Mouse (Mus musculus) cerebellum, adult 2 months (tissue): Measurements from ENCODE around the gene Slc25a38.

Experiments used
- CTCF ChIP-seq: fragments of 200-500 bp; IDR thresholded peaks from 2 replicates; pipeline ENCODE4 v1.5.1; 2011; ENCODE audit warnings: low read depth, mild to moderate bottlenecking, control low read depth, low read length, moderate library complexity, borderline replicate concordance; ENCODE audit not compliant: insufficient read depth
- POLR2A ChIP-seq: fragments of 200-500 bp; IDR thresholded peaks from 2 replicates; pipeline ENCODE4 v1.6.1; 2011; ENCODE audit warnings: low read length, control low read depth, borderline replicate concordance; ENCODE audit not compliant: insufficient read depth

DNA sequence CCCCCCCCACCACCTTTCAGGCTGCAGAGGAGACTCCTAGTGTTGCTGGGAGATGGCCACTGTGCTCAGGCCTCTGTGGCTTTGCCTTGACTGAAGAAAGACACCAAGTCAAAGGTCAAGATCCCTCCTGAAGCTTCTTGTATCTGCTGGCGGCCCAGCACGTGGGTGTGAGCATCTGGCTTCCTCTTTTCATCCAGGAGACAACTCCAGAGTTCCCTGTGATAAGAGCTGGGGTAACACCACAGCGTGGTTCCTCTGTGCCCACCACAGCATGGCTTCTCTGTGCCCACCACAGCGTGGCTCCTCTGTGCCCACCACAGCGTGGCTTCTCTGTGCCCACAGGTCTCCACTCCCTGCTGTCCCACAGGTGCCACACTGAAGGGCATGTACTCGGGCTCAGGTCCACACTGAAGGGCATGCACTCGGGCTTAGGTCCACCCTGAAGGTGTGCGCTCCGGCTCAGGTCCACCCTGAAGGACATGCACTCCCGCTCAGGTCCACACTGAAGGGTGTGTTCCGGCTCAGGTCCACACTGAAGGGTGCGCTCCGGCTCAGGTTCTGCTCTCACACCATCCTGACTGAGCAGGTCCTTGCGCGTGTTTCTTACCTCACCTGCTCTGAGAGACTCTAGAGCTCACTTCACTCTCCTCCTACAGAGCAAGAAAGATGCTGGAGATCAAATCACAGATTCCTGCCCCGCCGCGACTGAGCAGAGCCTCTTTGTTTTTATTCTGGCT is 26.8 kb upstream of the Slc25a38 start:
- no peak for TF ChIP-seq CTCF
- TF ChIP-seq POLR2A, result no peak
